Mouse (Mus musculus) cerebellum, adult 8-10 months (tissue): ENCODE measurements around the gene Atp1b1.

Experiments used
- DNase-seq: peaks from one replicate; pipeline ENCODE4 v3.0.0; 2022

Atp1b1 gene

DNA sequence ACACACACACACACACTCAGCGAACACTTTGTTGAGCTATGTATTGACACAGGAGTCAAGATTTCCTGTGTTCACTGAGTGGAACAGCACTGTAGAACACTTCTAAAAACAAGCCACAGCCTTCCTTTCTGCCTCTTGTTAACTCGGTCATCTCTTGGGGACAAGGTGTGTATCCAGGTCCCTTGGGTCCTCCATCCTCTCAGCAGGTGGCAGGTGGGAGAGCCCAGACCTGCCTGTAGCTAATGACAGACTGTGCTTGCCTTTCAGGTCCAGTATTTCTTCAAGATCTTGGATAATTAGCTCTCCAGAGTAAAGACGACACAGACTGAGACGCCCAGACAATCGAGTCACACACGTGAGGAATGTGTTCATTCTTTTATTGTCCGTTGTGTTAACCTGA, 21.4 kb downstream of the Atp1b1 start:
- DNase-seq = no peak

DNA sequence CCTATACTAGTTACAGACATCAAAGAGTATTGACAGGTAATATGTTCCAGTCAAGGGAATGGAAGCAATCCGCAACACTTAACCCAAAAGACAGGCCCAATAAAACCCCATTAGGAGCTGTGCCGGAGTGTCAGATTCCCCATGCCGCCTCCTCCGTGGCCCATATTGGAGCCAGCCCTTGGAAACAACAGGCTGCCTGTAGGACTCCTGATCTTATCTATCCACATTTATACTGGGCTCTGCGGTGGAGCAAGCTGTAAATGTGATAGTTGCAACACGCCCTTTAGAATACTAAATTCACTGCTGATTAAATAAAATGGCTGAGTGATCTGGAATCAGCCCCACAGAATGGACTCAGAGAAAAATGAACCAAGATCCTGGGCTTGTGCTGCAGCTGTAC, 24.1 kb downstream of the Atp1b1 start:
- DNase-seq = no peak

DNA sequence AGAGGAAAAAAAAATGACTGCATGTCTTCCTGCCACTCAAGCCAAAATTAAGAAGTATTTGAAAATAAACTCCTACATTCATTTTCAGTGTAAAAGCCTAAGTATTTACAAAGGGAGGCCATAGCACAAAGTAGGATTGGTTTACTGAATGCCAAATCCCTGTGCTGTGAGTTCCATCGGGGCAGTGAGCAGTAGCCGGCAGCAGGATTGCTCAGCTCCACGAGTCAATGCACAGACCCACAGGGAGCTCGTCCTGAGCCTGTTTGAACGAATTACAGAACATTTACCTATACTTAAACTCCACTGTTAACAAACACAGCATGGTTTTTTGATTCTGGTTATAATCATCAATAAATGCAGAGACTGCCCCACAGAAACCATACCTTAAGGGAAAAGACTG, 25.5 kb downstream of the Atp1b1 start:
- no peak for DNase-seq

DNA sequence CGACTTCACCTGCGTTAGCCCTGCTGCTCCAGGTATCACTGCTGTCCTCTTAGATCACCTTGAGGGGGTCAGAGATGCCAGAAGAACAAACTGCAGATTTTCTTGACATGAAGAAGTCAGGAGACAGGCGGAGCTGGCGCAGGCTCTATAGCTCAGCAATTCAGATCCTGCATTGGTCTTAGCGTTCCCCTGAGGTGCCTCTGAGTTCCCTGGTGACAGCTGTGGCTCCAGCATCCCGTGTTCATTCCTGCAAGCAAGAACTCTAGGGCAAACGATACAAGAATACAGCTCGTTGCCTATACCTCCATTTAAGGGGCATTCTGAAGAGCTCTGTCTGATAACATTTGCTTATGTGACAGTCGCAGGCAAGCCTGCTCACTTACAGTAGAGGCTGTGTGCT, 29.5 kb downstream of the Atp1b1 start:
- no peak for DNase-seq

DNA sequence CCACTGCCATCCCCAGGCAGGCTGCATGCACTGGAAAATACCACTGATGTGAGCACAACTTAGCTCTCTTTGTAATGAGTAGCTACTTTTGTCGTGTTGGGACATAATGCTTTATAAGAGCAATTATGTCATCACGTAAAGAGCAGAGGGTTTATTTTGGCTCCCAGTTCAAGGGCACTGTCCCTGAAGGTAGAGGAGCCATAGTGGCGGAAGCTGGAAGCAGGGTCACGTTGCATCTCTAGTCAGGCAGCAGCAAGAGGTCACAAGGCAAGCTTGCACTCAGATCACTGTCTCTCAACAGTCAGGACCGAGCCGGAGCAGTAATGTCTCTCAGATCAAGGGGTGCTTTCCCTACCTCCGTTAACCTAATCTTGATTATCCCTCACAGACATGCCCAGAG, 30.4 kb downstream of the Atp1b1 start:
- DNase-seq = no peak

DNA sequence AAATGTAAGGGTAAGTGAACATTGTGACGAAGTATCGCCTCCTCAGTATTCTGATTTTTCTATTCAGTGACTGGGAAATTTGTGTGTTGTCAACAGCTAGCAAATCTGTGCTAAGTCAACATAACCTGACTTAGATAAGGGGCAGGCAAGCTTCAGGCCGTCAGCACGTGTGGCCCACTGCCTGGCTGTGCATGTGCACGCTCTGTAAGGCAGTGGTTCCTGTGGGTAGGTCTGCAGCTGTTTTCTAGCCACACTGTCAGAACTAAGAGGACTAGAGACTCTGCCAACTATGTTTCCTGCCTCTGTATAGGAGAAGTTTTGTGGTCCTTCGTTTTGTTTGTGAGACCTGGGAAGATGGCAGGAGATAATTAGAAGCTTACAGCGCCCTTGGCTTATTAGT, 31.9 kb downstream of the Atp1b1 start:
- no peak for DNase-seq

DNA sequence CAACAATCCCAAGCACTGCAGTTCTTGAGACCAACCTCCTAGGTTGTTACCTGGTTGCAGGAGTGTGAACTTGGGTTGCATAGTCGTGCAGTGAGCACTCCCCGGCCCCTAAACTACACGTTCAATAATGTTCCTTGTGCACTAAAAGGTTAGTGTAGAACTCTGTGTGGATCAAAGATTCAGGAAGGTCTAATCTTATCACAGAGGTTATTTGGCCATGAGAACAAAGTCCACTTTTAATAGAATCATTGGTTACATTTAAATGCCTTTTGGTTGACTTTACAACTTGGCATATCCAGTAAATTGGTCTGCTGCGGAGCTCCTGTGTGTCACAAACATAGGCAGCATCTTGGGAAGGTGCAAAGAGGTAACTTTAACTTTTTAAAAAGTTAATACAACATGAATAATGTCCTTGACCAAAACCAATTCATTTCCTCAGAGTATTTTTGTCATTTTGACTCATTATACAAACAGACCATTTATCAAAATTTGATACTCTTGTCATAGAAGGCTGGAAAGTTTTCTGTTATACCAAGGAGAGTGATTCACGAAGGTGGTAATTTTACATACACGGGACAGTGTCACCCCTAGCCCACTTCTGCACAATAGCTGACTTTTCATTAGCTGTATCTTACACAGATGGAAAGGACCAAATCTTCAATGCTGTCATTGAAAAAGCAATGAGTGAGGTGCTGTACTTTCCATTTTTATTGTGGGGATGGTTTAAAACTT, 37.4 kb downstream of the Atp1b1 start:
- no peak for DNase-seq

DNA sequence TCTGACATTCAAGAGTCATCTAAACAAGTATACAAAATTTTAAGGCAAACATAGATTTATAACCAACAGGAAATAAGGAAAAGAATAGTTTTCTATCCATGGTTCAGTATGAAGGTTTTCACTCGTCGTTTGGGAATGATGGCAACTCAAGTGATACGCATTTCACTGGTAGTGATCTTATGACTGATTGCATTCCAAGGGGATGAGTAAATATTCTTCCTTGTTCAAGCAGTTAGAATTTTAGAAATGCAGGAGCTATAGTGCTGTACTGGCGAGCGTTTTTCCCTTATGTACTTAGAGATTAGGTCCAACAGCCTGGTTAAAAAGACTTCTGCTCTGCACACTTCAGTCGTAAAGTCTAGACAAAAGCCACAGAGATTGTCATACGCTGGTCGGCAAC, 38.8 kb downstream of the Atp1b1 start:
- no peak for DNase-seq

DNA sequence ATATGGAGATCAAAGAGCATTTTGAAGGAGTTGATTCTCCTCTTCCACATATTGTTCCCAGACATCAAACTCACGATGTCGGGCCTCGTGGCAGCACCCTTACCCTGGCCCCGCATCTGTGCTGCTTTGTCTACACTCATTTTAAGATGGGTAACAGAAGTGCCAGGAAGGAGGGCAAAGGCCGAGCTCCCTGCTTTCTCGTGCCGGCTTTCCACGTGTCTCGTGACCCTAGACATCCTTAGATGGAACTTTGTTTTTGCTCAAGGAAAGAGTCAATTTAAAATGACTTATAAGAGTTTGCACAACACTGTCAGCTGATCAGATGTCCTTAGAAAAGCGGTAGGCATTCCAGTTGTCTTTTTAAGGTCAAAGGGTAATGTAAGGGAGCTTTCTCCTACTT, 39.8 kb downstream of the Atp1b1 start:
- no peak for DNase-seq

DNA sequence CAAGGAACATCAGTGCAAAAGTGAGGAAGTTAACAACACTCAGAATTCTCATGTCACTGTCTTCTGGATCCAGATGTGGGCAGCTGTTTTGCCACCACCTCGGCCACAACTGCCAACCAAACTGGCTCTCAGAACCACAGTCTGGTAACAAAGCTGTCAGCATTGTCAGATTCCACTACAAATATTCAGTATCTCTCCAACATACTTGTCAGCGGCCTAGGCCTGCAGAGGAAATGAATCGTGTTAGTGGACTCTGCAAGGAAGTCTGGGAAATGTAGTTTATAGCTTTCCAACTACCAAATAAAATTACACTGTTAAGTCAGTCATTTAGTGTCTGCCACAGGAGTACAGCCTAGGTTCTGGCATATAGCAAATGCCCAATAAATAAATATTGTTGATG, 40.6 kb downstream of the Atp1b1 start:
- no peak for DNase-seq

DNA sequence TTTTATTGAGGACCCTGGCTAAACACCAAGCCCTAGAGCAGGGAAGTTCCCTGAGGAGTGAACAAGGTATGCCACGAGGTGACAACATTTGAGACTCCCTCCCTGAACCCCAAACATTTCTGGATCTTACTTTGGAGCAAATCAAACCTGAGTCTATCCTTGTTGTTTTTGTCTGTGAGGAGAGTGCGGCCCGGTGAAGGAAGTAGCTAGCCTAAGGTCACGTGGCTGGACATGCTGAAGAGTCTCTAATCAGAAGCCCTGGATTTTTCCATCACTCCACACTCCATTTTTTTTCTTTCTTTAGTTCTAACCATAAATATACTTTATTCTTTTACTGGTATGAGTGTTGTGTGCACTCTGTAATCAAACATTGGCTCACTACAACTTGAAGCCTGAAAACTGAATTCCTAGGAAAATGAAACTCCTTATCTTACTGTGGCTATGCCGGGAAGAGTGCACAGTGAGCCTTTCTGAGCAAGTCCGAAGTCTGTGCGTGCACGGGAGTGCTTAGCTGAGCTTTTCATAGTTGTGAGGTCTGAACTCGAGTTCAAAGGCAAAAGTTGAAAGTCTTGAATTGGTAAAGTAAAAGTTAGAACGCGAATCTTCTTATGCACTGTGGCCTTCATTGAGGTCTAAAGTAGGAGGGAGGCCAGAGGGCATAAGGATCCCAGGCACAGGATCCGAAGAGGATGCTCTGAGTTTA, 41.3 kb downstream of the Atp1b1 start:
- no peak for DNase-seq

DNA sequence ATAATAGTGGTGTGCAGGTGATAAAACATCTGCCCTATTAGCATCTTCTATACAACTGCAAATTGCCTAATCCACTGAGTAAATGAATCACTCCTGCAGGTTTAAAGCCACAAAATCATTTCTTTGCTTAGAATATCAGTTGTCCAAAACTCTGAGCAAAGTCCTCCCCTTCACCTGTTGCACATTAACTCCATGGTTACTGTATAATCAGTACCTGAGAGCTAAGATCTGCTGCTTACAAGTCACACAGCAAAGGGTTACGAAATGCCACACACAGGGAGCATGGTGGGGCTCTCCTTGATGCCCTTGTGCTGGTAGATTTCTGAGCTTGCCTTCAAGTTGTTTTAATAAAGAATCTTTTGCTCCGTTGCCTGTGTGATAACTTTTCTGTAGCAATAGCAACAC, 42.8 kb downstream of the Atp1b1 start:
- DNase-seq = no peak

DNA sequence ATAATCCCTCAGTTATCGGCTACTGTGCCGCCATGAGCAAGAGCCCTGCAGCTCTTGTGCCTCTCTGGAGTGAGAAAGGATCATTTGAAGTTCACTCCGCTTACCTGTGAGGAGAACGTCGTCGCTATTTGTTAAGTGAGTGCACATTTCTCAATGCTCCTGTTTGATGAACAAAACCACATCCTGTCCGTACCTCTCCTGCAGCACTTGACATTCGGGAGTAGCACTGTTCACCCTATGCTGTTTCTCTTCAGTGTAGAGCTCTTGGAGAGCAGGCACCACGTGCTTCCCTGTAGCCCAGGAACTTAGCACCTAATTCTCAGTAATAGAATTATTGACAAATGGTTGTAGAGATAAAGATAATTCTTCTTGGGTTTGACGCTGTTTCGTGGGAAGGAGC, 44.5 kb downstream of the Atp1b1 start:
- DNase-seq = no peak

DNA sequence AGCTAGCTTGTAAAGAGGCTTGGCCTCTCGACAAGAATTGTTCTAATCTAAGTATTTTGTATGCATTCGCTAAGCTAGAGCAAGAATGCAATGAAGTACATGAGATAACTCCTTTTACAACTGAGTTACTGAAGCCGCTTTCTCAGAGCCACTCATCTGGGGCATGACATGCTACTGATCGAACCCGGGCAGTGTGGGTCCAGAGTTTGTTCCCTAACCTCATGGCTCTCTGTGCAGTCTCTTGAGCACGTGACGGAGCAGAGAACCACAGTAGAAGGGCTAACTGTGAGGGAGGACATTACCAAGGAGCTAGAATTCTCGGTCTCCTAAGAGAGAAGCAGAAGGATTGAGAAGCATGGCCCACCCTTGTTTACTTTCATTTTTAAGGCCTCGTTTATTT, 45.2 kb downstream of the Atp1b1 start:
- DNase-seq = no peak

DNA sequence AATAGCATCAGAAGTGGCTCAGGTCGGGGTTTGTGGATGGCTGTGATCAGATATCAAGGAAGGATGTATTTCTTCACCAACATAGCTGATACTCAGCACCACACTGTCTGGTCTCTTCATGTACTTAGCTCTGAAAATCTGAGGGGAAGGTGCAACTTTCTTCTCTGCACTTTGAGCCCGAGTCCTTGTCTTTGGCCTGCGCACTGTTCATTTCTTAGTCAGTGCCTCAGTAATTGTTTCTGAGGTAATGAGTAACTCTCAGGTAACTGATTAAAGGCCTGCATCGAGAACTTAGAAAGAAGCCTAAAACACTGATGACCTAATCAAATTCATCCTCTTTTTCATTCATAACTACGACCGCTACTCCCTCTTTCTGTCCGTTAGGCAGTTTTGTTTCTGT, 46.8 kb downstream of the Atp1b1 start:
- no peak for DNase-seq

DNA sequence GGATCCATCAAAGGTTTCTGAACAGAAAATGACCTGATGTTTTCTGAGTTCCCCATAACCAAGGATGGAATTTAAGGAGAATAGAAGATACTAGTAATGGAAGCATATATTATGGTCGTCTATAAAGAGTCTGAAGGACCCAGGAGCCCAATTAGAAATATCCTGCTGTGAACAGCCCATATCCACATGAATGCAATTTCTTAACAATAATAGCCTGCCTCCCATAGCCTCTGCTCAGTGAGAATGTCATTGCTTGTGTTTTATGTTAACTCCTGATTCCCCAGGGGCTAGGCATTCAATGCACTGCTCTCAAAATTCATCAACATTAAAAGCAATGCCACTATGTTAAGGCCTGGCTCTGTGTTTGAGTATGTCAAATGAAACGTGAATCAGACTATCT, 49.5 kb downstream of the Atp1b1 start:
- DNase-seq = no peak

DNA sequence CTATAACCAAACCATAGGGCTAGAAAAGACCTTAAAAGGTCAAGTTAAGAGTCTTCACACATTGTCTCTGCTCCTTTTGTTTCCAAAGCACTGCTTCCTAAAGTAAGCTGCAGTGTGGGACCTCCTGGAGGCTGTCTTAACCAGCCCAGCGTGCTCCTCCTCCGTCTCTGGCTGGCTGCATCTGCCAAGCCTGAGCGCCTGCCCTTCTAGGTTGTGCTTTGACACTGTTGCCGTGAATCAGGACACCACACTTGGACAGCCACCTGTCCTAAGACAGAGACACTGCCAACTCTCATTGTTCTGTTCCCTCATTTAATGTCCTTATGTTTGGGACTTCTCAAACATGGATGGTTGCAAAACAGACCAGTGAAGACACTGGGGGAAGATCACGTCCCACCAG, 51.6 kb downstream of the Atp1b1 start:
- no peak for DNase-seq

DNA sequence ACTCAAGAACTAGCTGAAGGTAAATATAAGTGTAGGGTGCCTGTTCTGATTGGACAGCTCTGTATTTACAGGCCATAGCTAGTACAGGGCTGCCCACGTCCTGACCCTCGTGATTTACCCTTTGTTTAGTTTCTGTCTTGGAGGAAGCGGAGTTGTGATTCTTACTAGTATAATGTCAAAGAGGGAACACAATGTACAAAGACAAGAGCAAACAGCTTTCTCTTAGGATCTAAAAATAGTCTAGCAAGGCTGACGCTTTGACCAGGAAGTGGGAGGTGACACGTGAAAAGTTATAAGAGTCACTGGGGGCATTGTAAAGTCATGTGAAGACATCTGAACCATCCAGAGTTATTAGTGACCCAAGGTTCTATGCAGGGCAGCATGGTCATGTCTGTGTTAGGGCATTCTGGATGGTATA, 52.8 kb downstream of the Atp1b1 start:
- DNase-seq = no peak

DNA sequence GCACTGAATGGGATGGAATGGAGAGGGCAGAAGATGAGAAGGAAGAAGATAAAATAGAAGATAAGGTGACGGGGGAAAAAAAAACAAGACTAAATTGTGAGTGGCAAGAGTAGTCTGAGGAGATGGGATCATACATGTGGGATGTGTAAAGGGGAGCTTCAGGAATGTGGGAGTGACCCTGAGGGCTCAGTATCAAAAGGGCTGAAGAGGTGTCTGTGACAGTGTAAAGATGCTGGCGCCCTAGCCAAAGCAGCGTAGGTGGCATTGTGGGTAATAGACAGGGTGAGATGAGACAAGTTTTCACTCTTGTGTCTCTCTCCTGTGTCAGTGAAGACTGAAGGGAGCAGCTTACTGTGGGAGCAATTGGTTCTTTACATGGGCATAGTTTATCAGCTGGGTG, 58.6 kb downstream of the Atp1b1 start:
- no peak for DNase-seq

DNA sequence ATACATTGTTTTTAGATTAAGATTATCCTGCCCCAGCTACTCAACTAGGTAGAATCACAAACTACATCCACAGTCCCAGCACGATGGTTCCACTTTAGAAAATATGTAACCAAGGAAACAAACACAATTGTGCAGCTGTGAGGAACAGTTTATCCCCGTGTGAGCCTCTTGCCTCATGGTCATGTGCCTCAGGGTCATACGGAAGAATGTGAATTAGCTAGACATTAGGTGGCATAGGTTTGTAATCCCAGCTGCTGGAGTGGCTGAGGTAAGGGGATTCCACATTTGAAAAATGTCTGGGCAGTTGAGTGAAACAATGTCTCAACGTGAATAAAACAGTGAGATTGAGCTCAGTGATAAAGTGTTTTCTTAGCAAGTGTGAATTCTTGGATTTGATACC, 60.5 kb downstream of the Atp1b1 start:
- DNase-seq = no peak

DNA sequence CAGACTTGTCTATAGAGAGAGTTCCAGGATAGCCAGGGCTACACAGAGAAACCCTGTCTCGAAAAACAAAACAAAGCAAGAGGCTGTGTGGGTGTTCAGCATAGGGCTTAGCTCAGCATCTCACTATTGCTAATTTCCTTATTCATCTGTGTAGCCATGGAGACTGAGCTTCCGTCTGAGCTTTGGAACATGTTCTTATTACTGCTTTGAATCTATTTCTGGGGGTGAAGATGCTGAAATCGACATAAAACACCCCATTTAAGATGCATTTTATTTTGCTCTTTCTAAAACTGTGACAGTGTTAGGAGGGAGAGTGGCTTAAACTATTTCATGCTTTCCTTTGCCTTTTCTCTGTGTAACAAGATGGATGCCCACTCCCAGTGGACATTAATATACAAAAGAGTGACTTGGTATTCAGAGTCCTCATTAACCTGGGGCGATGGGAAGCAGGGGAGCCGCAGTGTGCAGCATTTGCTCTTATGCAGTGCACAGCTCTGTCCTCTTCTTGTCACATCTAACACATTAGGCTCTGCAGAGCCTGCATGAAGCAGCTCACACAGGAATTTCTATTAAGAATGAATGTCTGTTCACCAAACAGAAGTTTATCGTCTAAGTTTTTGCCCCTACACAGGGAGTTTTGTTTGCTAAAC, 62.9 kb downstream of the Atp1b1 start:
- no peak for DNase-seq

DNA sequence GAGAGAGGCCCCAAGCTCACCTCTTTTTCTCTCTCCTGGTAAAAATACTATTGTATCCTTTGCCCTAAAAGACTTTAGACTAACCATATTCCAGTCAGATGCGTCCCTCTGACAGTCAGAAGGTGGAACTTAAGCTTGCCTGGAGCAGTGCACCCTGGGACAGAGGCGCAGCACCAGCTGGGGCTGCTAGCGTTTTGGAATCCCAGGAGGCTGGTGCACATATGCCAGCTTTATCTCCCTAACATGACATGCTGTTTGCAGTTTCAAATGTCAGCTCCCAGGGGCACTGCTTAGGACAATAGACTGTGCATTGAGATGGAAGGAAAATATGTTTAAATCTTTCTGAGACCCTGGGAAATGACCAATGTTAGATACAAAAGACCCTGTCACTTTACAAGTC, 66.0 kb downstream of the Atp1b1 start:
- DNase-seq = no peak

DNA sequence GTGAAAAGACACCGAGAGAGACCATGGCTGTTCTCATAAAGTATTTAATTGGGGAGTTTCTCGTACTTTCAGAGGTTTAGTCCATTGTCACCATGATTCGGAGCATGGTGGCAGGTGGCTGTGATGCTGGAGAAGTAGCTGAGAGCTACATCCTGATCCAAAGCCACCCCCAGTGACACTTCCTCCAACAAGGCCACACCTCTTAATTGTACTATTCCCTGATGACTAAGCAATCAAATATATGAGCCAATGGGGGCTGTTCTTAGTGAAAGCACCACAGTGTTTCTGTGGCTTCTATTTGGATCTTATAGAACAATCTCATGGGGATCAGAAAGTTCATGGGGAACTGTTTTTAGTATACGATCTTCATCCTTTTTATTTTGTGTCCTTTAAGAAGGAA, 68.4 kb downstream of the Atp1b1 start:
- DNase-seq = no peak
